Mouse (Mus musculus) kidney, postnatal 0 days (tissue): ENCODE data around the gene Frmd6. TPM values are rescaled to one million over a fixed set of nuclear protein-coding genes. Genes with fewer than 3 reads are reported as not detected.

Experiments used
- ATAC-seq: fragments of 200-750 bp; cut with Nextera tagmentation; replicated peaks from 2 replicates; pipeline ENCODE4 v1.8.0; 2017; ENCODE audit warnings: low read depth, moderate number of reproducible peaks, moderate TSS enrichment, moderate library complexity; ENCODE audit not compliant: low FRiP score
- DNase-seq: peaks from one replicate; pipeline ENCODE4 v3.0.0-alpha.2; 2016; ENCODE audit warnings: low spot score
- H3K27ac ChIP-seq: fragments of 300-500 bp; sonication (generic); 2 replicates; pipeline ENCODE4 v1.5.1; 2014; ENCODE audit warnings: mild to moderate bottlenecking
- H3K27me3 ChIP-seq: fragments of 300-500 bp; sonication (generic); 2 replicates; pipeline ENCODE4 v1.6.1; 2014; ENCODE audit warnings: low read length, mixed read lengths; ENCODE audit not compliant: insufficient read depth
- H3K36me3 ChIP-seq: fragments of 300-500 bp; sonication (generic); 2 replicates; pipeline ENCODE4 v1.6.1; 2014; ENCODE audit warnings: low read length, mixed read lengths; ENCODE audit not compliant: insufficient read depth
- H3K4me1 ChIP-seq: fragments of 300-500 bp; sonication (generic); replicated peaks from 2 replicates; pipeline ENCODE4 v1.6.1; 2014; ENCODE audit warnings: antibody characterized with exemption, low read length, mixed read lengths; ENCODE audit not compliant: insufficient read depth
- H3K4me2 ChIP-seq: fragments of 300-500 bp; sonication (generic); 2 replicates; pipeline ENCODE4 v1.6.1; 2014; ENCODE audit warnings: mild to moderate bottlenecking, low read length, moderate library complexity, mixed read lengths
- H3K4me3 ChIP-seq: fragments of 300-500 bp; sonication (generic); replicated peaks from 2 replicates; pipeline ENCODE4 v1.5.1; 2014; ENCODE audit warnings: low read depth, low read length
- H3K9ac ChIP-seq: fragments of 300-500 bp; sonication (generic); 2 replicates; pipeline ENCODE4 v1.6.1; 2014; ENCODE audit warnings: low read depth, low read length
- H3K9me3 ChIP-seq: fragments of 300-500 bp; sonication (generic); replicated peaks from 2 replicates; pipeline ENCODE4 v1.6.1; 2016; ENCODE audit warnings: low read length, inconsistent platforms, mixed read lengths
- CTCF ChIP-seq: IDR thresholded peaks from 2 replicates; pipeline ENCODE4 v1.5.1; 2016; ENCODE audit warnings: antibody characterized with exemption, low read depth, mild to moderate bottlenecking, moderate library complexity
- WGBS: fragments of 180-500 bp; shearing (Covaris S2); extraction: QIAGEN DNeasy Blood & Tissue Kit; methylation state at CpG from one replicate; pipeline ENCODE4 v1.1.7; 2014; 5-methylcytosine and 5-hydroxymethylcytosine counted together
- polyA plus RNA-seq: library from polyadenylated mRNA; unstranded; fragments of >200 nt; fragmentation: Nextera tagmentation; extraction: Ambion mirVana; gene quantifications from 2 replicates; pipeline ENCODE4 v1.2.1, GENCODE M21; 2015

Frmd6 gene
- polyA plus RNA-seq, 1 experiment from 2014 or later, result 14.6 TPM

DNA sequence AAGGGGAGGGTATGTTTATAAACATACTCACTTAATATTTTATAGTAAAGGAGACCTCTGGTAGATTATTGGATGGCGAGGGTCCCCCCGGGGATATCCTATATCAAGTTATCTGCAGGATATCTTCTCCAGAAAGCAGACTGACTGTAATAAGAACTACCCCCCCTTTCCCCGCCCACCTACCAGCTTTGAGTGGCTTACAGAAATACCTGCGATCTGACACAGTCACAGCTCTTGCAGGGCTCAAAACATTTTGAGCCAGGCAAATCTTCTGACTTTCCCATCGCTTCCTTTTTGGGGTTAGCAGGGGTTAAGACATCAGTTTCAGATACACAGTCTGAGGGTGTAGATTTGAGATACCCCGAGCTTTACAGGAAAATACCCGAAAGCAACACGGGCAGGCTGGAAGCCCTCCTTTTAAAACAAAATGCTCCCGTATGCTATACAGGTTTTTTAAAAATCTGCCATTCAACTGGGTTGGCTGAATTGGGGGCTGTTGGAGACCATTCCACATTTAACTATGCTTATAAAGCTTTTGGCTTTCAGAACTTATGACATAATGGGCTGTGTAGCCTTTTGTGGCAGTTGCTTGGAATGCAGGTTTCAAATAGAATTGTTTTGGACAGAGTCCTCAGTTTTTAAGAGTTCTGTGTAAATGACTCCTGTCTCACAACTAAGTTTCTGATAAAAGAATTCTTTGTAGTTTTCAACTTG is 2.0 kb downstream of the Frmd6 start:
- Histone ChIP-seq H3K27ac (no peak overlapping the region), H3K4me1 (0 out of 2 replicates have a peak, but pooled peaks cover 3% of the 10 kb centered on the region), H3K4me3 (peak overlapping the region; percentile 80), H3K27me3 (no peaks in the 10 kb centered on the region), H3K9me3 (no peaks in the 10 kb centered on the region), H3K9ac (peak overlapping the region; percentile 35; the same call in 1 of the 2 replicates), H3K36me3 (no peaks in the 10 kb centered on the region), H3K4me2 (peak overlapping the region; percentile 84)
- 24% methylated on average over 9 of the region's 9 CpGs for WGBS
- ATAC-seq, result no peak
- TF ChIP-seq CTCF, result no peak
- no peak for DNase-seq

GRCm38 (mm10) chr12:70827901-70828271 is 2.6 kb downstream of the Frmd6 start:
- DNase-seq (no peak), ATAC-seq (no peak)
- Histone ChIP-seq H3K27ac (no peak overlapping the region), H3K4me1 (0 out of 2 replicates have a peak, but pooled peaks cover 3% of the 10 kb centered on the region), H3K27me3 (no peaks in the 10 kb centered on the region), H3K4me3 (no peak overlapping the region), H3K4me2 (no peak overlapping the region), H3K36me3 (no peaks in the 10 kb centered on the region), H3K9me3 (no peaks in the 10 kb centered on the region), H3K9ac (no peak overlapping the region)
- TF ChIP-seq CTCF, result no peak
- WGBS, result 74% methylated on average over 4 of the region's 4 CpGs

DNA sequence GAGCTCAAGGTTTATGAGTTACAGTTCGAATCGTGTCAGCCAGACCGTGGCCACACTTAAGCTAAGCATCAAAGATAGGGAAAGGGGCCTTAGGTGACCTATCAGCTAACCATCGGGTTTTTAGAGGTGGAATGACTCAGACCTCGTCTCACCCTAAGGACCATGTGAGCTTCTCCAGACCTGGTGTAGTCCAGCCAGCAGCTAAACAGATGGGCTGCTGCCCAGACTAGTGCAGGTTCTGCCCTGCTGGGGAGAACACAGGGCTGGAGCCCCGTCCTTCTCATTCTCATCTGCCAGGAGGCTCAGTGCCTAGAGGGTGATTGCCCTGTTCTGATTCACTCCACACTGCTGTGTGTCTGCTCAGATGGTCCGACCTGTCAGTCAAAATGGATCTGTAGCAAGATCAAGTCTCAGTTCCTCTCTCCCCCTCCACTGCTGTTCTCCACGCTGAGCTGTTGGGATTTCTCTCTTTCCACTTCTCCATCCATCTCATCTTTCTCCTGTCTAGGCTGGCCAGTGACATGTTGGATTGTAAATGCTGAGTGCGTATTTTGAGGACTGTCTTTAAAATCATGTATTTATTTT is 5.8 kb downstream of the Frmd6 start:
- H3K36me3 ChIP-seq, result no peaks in the 10 kb centered on the region
- no peaks in the 10 kb centered on the region for H3K9me3 ChIP-seq
- no peak overlapping the region for H3K9ac ChIP-seq
- no peaks in the 10 kb centered on the region for H3K4me1 ChIP-seq
- ATAC-seq, result no peak
- H3K4me3 ChIP-seq, result no peak overlapping the region
- no peak for TF ChIP-seq CTCF
- 55% methylated on average over 9 of the region's 9 CpGs for WGBS
- no peak overlapping the region for H3K4me2 ChIP-seq
- no peak for DNase-seq
- H3K27me3 ChIP-seq, result no peaks in the 10 kb centered on the region
- H3K27ac ChIP-seq, result no peak overlapping the region

DNA sequence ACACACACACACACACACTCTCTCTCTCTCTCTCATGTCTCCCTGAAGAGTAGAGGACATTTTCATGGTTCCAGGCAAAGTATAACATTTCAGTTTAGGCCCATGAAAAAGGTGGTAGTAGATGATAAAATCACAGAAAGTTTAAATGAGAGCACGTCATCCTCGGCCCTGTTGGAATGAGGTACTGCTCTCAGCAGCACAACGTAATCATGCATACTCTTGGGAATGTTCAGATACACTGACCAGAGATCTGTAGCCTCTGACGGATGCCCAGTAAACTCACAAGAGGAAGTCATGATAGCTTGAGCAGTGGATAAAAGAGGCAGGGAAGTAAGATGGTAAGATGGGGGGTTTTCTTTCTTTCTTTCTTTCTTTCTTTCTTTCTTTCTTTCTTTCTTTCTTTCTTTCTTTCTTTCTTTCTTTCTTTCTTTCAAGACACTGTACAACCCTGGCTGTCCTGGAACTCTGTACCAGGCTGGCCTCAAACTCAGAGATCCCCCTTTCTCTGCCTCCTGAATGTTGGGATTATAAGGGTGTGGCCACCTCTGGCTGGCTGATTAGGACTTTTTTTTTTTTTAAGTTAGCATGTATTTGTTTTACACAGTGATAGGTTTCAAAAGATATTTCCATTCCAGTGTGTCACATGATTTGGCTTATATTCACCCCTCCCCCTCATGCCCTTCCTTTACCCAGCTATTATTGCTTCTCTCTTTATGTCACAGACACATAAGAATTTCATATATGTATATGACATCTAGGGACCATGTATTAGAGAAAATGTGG is 7.1 kb downstream of the Frmd6 start:
- ATAC-seq (no peak), DNase-seq (no peak)
- no peak overlapping the region for H3K27ac ChIP-seq
- no peak overlapping the region for H3K9ac ChIP-seq
- H3K36me3 ChIP-seq, result no peaks in the 10 kb centered on the region
- WGBS, result 69% methylated on average over 4 of the region's 4 CpGs
- TF ChIP-seq CTCF, result no peak
- no peak overlapping the region for H3K4me2 ChIP-seq
- H3K27me3 ChIP-seq, result no peaks in the 10 kb centered on the region
- H3K9me3 ChIP-seq, result no peaks in the 10 kb centered on the region
- H3K4me1 ChIP-seq, result no peaks in the 10 kb centered on the region
- H3K4me3 ChIP-seq, result no peak overlapping the region

DNA sequence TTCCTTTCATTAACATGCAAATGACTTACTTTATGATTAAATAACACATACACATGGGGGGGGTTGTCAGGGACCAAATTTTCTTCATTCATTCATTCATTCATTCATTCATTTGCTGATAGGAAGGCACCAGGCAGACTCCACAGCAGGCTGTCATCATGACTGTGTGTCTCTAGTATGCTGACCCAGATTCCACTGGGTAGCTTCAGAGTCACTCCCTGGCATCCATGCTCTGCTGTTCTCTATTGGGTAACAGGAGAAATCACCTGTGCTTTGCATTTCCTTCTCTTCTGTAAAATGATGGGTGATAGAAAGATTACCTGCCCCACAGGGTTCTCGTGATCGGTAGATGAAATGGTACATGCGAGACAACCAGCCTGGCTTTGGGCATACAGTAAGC is 7.7 kb downstream of the Frmd6 start:
- H3K27ac ChIP-seq, result no peak overlapping the region
- ATAC-seq, result no peak

GRCm38 (mm10) chr12:70834043-70834442 is 8.7 kb downstream of the Frmd6 start:
- H3K4me2 ChIP-seq, result no peak overlapping the region
- no peak overlapping the region for H3K9ac ChIP-seq
- no peak for ATAC-seq
- H3K4me3 ChIP-seq, result no peak overlapping the region
- no peak overlapping the region for H3K27ac ChIP-seq
- no peak for TF ChIP-seq CTCF
- H3K36me3 ChIP-seq, result no peaks in the 10 kb centered on the region
- no peaks in the 10 kb centered on the region for H3K27me3 ChIP-seq
- no peak for DNase-seq
- H3K4me1 ChIP-seq, result no peaks in the 10 kb centered on the region
- H3K9me3 ChIP-seq, result no peaks in the 10 kb centered on the region
- WGBS, result 67% methylated on average over 4 of the region's 4 CpGs

More for the DNA sequence above, 7.7 kb downstream of the Frmd6 start:
- DNase-seq, result no peak
- no peak overlapping the region for H3K4me2 ChIP-seq
- no peaks in the 10 kb centered on the region for H3K9me3 ChIP-seq
- no peaks in the 10 kb centered on the region for H3K4me1 ChIP-seq
- H3K4me3 ChIP-seq, result no peak overlapping the region
- 99% methylated on average over 3 of the region's 3 CpGs for WGBS
- TF ChIP-seq CTCF, result no peak
- H3K36me3 ChIP-seq, result no peaks in the 10 kb centered on the region
- H3K27me3 ChIP-seq, result no peaks in the 10 kb centered on the region
- no peak overlapping the region for H3K9ac ChIP-seq
